Mouse (Mus musculus): Measurements from ENCODE around the gene Tpt1. TPM values are rescaled to one million over a fixed set of nuclear protein-coding genes. Genes with fewer than 3 reads are reported as not detected.
A peak's percentile ranks its signal among the peaks of the same experiment; 100 is the strongest.

Gene Tpt1
- polyA plus RNA-seq, 1 experiment from 2014 or later: 1,151 TPM

GRCm38 (mm10) chr14:75849842-75850568 is 5.1 kb downstream of the Tpt1 start:
- no peaks in the 10 kb centered on the region for H3K27me3 ChIP-seq (ENCODE audit: control insufficient read depth, insufficient read depth, low read length)
- H3K4me3 ChIP-seq (ENCODE audit: low read length): no peak overlapping the region
- no peak overlapping the region for H3K4me2 ChIP-seq (replicated peaks; ENCODE audit: low read depth, low read length)
- H3K9me3 ChIP-seq (ENCODE audit: control insufficient read depth, low read length): no peaks in the 10 kb centered on the region
- H3K4me1 ChIP-seq (ENCODE audit: control insufficient read depth, insufficient read depth, low read length): peaks cover 11% of the 10 kb centered on the region; the same call in 1 of the 2 replicates
- peaks cover 51% of the 10 kb centered on the region for H3K36me3 ChIP-seq (ENCODE audit: control insufficient read depth, insufficient read depth, low read length)
- WGBS: 92% methylated on average over 6 of the region's 6 CpGs
- no peak for ATAC-seq (ENCODE audit: low FRiP score, low TSS enrichment)
- H3K27ac ChIP-seq (ENCODE audit: low read depth, low read length): no peak overlapping the region
- H3K9ac ChIP-seq (ENCODE audit: low read depth, low read length): no peak overlapping the region

DNA sequence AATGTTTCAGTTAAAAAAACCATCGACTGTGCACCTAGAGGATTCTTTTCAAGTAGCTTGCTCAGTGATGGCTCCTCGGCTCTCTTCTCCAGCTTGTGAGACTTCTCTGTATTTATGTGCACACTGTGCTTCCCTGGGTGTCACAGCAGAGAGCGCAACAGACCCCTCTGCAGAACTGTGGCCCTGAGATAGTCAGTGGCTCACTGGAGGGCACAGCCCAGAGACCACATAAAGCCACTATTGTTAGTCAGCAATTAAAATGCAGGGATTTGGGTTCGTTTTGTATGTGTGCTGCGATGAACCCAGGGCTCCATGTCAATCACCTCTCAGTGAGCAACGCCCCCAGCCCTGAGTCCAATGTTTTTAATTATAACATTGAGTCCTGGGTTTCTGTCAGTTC is 5.9 kb downstream of the Tpt1 start:
- H3K4me3 ChIP-seq (ENCODE audit: low read length): no peak overlapping the region
- peaks cover 51% of the 10 kb centered on the region for H3K36me3 ChIP-seq (ENCODE audit: control insufficient read depth, insufficient read depth, low read length)
- peaks cover 11% of the 10 kb centered on the region; the same call in 1 of the 2 replicates for H3K4me1 ChIP-seq (ENCODE audit: control insufficient read depth, insufficient read depth, low read length)
- H3K9me3 ChIP-seq (ENCODE audit: control insufficient read depth, low read length): no peaks in the 10 kb centered on the region
- no peak overlapping the region for H3K9ac ChIP-seq (ENCODE audit: low read depth, low read length)
- WGBS: 73% methylated on average over 6 of the region's 6 CpGs
- no peak overlapping the region for H3K4me2 ChIP-seq (replicated peaks; ENCODE audit: low read depth, low read length)
- H3K27ac ChIP-seq (ENCODE audit: low read depth, low read length): no peak overlapping the region
- ATAC-seq (ENCODE audit: low FRiP score, low TSS enrichment): no peak
- H3K27me3 ChIP-seq (ENCODE audit: control insufficient read depth, insufficient read depth, low read length): no peaks in the 10 kb centered on the region

DNA sequence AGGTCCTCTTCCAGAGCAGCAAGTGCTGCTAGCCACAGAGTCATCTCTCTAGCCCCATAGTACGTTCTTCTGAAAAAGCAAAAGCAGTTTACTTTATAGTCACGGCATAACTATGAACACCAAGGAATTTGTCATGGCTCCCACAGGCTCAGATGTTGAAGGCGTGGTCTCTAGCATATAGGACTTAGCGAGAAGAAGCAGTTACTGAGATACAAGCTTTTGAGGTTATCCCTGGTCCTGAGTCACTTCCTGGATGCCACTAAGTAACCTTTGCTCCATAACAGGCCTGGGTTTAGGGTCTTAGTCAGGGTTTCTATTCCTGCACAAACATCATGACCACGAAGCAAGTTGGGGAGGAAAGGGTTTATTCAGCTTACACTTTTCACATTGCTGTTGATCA is 7.1 kb downstream of the Tpt1 start:
- Histone ChIP-seq H3K4me2 (replicated peaks; ENCODE audit: low read depth, low read length) (no peak overlapping the region), H3K9me3 (ENCODE audit: control insufficient read depth, low read length) (no peaks in the 10 kb centered on the region), H3K9ac (ENCODE audit: low read depth, low read length) (no peak overlapping the region), H3K36me3 (ENCODE audit: control insufficient read depth, insufficient read depth, low read length) (peaks cover 43% of the 10 kb centered on the region), H3K27ac (ENCODE audit: low read depth, low read length) (no peak overlapping the region), H3K4me3 (ENCODE audit: low read length) (no peak overlapping the region), H3K27me3 (ENCODE audit: control insufficient read depth, insufficient read depth, low read length) (no peaks in the 10 kb centered on the region), H3K4me1 (ENCODE audit: control insufficient read depth, insufficient read depth, low read length) (peaks cover 7% of the 10 kb centered on the region; the same call in 1 of the 2 replicates)
- 91% methylated on average over 5 of the region's 5 CpGs for WGBS
- no peak for ATAC-seq (ENCODE audit: low FRiP score, low TSS enrichment)

- Histone ChIP-seq H3K4me2 (replicated peaks; ENCODE audit: low read depth, low read length) (no peak overlapping the region), H3K4me3 (ENCODE audit: low read length) (no peak overlapping the region), H3K36me3 (ENCODE audit: control insufficient read depth, insufficient read depth, low read length) (peaks cover 9% of the 10 kb centered on the region; the same call in 1 of the 2 replicates), H3K4me1 (ENCODE audit: control insufficient read depth, insufficient read depth, low read length) (no peaks in the 10 kb centered on the region), H3K27ac (ENCODE audit: low read depth, low read length) (no peak overlapping the region), H3K9me3 (ENCODE audit: control insufficient read depth, low read length) (no peaks in the 10 kb centered on the region), H3K27me3 (ENCODE audit: control insufficient read depth, insufficient read depth, low read length) (no peaks in the 10 kb centered on the region), H3K9ac (ENCODE audit: low read depth, low read length) (no peak overlapping the region)
- WGBS: 29% methylated on average over 17 of the region's 17 CpGs
- ATAC-seq (ENCODE audit: low FRiP score, low TSS enrichment): 0 out of 2 replicates have a peak, but pooled peaks have one; percentile 10
Observed at GRCm38 (mm10) chr14:75855263-75855992, 10.5 kb downstream of the Tpt1 start.

DNA sequence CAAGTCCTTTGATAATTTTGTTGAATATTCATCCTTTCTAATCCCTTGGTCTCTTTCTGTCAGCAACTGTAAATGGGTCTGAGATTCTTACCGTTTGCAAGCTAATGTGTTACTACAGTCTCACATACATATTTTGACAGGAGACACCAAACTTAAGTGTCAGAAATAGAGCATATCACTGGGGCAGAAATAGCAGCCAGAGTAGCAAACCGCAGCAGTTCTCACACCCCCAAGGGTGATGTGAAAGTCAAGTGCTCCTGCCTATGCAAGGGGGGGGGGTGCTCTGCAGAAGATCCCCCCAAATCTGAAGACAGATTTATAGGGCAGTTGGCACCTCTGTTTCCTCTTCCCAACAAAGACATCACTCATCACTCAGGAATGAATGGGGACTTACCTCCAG is 13.3 kb downstream of the Tpt1 start:
- 68% methylated on average over 2 of the region's 2 CpGs for WGBS
- no peak for ATAC-seq (ENCODE audit: low FRiP score, low TSS enrichment)
- Histone ChIP-seq H3K9me3 (ENCODE audit: control insufficient read depth, low read length) (peaks cover 7% of the 10 kb centered on the region; the same call in 1 of the 2 replicates), H3K4me1 (ENCODE audit: control insufficient read depth, insufficient read depth, low read length) (no peaks in the 10 kb centered on the region; the same call in 1 of the 2 replicates), H3K4me2 (replicated peaks; ENCODE audit: low read depth, low read length) (no peak overlapping the region), H3K9ac (ENCODE audit: low read depth, low read length) (no peak overlapping the region), H3K4me3 (ENCODE audit: low read length) (no peak overlapping the region), H3K27me3 (ENCODE audit: control insufficient read depth, insufficient read depth, low read length) (no peaks in the 10 kb centered on the region), H3K27ac (ENCODE audit: low read depth, low read length) (no peak overlapping the region), H3K36me3 (ENCODE audit: control insufficient read depth, insufficient read depth, low read length) (no peaks in the 10 kb centered on the region)

DNA sequence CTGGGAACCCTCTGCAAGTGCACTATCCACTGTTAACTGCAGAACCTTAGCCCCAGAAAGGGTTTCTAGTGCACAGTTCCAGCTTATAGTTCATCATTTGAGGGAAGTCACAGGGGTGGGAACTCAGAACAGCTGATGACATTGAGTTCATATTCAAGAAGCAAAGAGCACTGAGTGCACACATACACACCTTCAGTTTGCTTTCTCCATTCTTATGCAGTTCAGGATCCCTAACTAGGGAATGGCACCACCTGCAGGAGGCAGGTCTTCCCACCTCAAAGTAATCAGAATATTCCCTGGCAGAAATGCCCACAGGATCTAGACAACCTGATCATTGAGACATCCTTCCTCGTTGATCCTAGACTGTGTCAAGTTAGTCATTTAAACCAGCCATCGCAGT is 14.7 kb downstream of the Tpt1 start:
- Histone ChIP-seq H3K4me2 (replicated peaks; ENCODE audit: low read depth, low read length) (no peak overlapping the region), H3K27me3 (ENCODE audit: control insufficient read depth, insufficient read depth, low read length) (no peaks in the 10 kb centered on the region), H3K9me3 (ENCODE audit: control insufficient read depth, low read length) (peaks cover 7% of the 10 kb centered on the region; the same call in 1 of the 2 replicates), H3K36me3 (ENCODE audit: control insufficient read depth, insufficient read depth, low read length) (no peaks in the 10 kb centered on the region), H3K27ac (ENCODE audit: low read depth, low read length) (no peak overlapping the region), H3K9ac (ENCODE audit: low read depth, low read length) (no peak overlapping the region), H3K4me1 (ENCODE audit: control insufficient read depth, insufficient read depth, low read length) (peaks cover 11% of the 10 kb centered on the region), H3K4me3 (ENCODE audit: low read length) (no peak overlapping the region)
- 82% methylated on average over 2 of the region's 2 CpGs for WGBS
- ATAC-seq (ENCODE audit: low FRiP score, low TSS enrichment): no peak

GRCm38 (mm10) chr14:75862701-75863100 is 17.8 kb downstream of the Tpt1 start:
- H3K9me3 ChIP-seq (ENCODE audit: control insufficient read depth, low read length): peaks cover 7% of the 10 kb centered on the region; the same call in 1 of the 2 replicates
- H3K27ac ChIP-seq (ENCODE audit: low read depth, low read length): peak overlapping the region; percentile 85; the same call in 1 of the 2 replicates
- H3K36me3 ChIP-seq (ENCODE audit: control insufficient read depth, insufficient read depth, low read length): no peaks in the 10 kb centered on the region
- H3K4me2 ChIP-seq (replicated peaks; ENCODE audit: low read depth, low read length): no peak overlapping the region
- H3K27me3 ChIP-seq (ENCODE audit: control insufficient read depth, insufficient read depth, low read length): no peaks in the 10 kb centered on the region
- H3K4me1 ChIP-seq (ENCODE audit: control insufficient read depth, insufficient read depth, low read length): peaks cover 11% of the 10 kb centered on the region
- 95% methylated on average over 6 of the region's 6 CpGs for WGBS
- H3K9ac ChIP-seq (ENCODE audit: low read depth, low read length): no peak overlapping the region
- no peak overlapping the region for H3K4me3 ChIP-seq (ENCODE audit: low read length)
- ATAC-seq (ENCODE audit: low FRiP score, low TSS enrichment): no peak

GRCm38 (mm10) chr14:75863549-75864409 is 18.9 kb downstream of the Tpt1 start:
- no peak overlapping the region for H3K4me3 ChIP-seq (ENCODE audit: low read length)
- H3K9ac ChIP-seq (ENCODE audit: low read depth, low read length): no peak overlapping the region
- peak; percentile 93 for ATAC-seq (ENCODE audit: low FRiP score, low TSS enrichment)
- H3K9me3 ChIP-seq (ENCODE audit: control insufficient read depth, low read length): peaks cover 7% of the 10 kb centered on the region; the same call in 1 of the 2 replicates
- peaks cover 11% of the 10 kb centered on the region for H3K4me1 ChIP-seq (ENCODE audit: control insufficient read depth, insufficient read depth, low read length)
- no peaks in the 10 kb centered on the region for H3K36me3 ChIP-seq (ENCODE audit: control insufficient read depth, insufficient read depth, low read length)
- no peak overlapping the region for H3K4me2 ChIP-seq (replicated peaks; ENCODE audit: low read depth, low read length)
- 8% methylated on average over 7 of the region's 7 CpGs for WGBS
- H3K27me3 ChIP-seq (ENCODE audit: control insufficient read depth, insufficient read depth, low read length): no peaks in the 10 kb centered on the region
- H3K27ac ChIP-seq (ENCODE audit: low read depth, low read length): peak overlapping the region; percentile 85

Measured in kidney, embryonic 14.5 days (tissue).